Mouse (Mus musculus): ENCODE measurements around the gene Sh3kbp1. TPM values are rescaled to one million over a fixed set of nuclear protein-coding genes. Genes with fewer than 3 reads are reported as not detected.
A peak's percentile ranks its signal among the peaks of the same experiment; 100 is the strongest.

Sh3kbp1 gene
- polyA plus RNA-seq, 1 experiment from 2014 or later: 23.2 TPM

DNA sequence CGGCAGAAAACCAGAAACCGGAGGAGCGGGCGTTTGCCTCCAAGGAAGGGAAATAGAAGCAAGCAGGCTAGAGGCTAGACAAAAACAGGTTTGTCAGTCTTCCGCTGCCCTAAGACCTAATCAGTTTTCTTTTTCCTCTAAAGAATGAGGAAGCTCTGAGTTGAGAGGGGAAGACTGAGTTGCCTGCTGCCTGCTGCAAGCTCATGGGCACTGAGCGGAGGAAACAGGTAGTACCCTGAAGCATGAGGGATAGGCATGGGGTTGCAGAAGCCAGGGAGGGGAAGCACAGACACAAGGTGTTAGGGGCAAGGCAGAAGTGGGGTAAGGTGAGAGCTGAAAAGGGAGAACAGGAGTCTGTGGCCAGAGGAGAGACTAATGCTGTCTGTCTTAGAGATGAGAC lies 297.7 kb downstream of the Sh3kbp1 start:
- Histone ChIP-seq H3K9me3 (no peaks in the 10 kb centered on the region), H3K36me3 (replicated peaks) (no peaks in the 10 kb centered on the region), H3K4me1 (no peaks in the 10 kb centered on the region), H3K27ac (replicated peaks) (no peak overlapping the region), H3K4me3 (no peak overlapping the region), H3K27me3 (replicated peaks; ENCODE audit: low read depth, poor library complexity, severe bottlenecking) (peaks cover 95% of the 10 kb centered on the region)
- WGBS: 85% methylated on average over 6 of the region's 6 CpGs
- no peak for DNase-seq (ENCODE audit: low spot score)

DNA sequence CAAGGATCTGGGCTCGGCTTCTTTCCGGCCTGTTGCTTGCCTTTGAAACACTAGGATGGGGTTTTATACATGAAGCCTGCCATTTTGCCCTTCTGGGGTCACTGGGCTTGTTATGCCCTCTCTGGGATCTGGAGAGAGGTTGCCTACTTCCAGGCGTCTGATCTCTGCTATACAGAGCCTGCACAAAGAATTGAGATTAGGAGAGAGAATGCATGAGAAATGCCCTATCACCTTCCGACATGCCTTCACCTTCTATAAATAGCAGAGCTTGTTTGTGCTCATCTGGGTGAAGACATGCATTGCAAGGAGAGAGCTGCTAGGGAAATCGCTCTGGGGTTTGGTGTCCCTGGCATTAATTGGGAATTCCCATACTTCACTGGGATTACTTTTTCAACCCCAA lies 301.1 kb downstream of the Sh3kbp1 start:
- Histone ChIP-seq H3K4me1 (no peaks in the 10 kb centered on the region), H3K36me3 (replicated peaks) (no peaks in the 10 kb centered on the region), H3K27ac (replicated peaks) (no peak overlapping the region), H3K9me3 (no peaks in the 10 kb centered on the region), H3K27me3 (replicated peaks; ENCODE audit: low read depth, poor library complexity, severe bottlenecking) (peaks cover 97% of the 10 kb centered on the region), H3K4me3 (no peak overlapping the region)
- WGBS: 79% methylated on average over 5 of the region's 5 CpGs
- no peak for DNase-seq (ENCODE audit: low spot score)

GRCm38 (mm10) chrX:159928834-159929233 lies 301.8 kb downstream of the Sh3kbp1 start:
- 80% methylated on average over 3 of the region's 3 CpGs for WGBS
- H3K36me3 ChIP-seq (replicated peaks): no peaks in the 10 kb centered on the region
- no peak for DNase-seq (ENCODE audit: low spot score)
- no peak overlapping the region for H3K27ac ChIP-seq (replicated peaks)
- no peak overlapping the region for H3K4me3 ChIP-seq
- no peaks in the 10 kb centered on the region for H3K9me3 ChIP-seq
- H3K27me3 ChIP-seq (replicated peaks; ENCODE audit: low read depth, poor library complexity, severe bottlenecking): peaks cover 95% of the 10 kb centered on the region
- H3K4me1 ChIP-seq: no peaks in the 10 kb centered on the region

DNA sequence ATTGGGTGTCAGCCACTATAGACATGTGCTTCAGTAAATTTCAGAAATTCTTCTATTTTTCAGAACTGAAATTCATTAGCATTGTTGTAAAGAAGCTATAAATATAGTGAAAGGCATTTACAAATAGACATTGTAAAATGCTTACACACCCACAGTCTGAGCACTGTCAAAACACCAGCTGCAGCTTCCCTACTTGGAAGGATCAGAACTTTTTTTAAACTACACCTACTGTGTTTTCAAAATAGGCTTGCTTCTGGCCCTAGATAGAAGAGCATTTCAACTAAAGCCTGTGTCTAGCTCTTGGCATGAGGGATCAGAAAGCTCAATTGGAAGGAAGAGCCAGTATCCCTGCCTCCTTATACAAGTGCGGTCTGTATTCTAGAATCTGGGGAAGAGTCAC lies 305.0 kb downstream of the Sh3kbp1 start:
- 97% methylated on average over 1 of the region's 1 CpGs for WGBS
- no peaks in the 10 kb centered on the region for H3K9me3 ChIP-seq
- H3K4me3 ChIP-seq: no peak overlapping the region
- DNase-seq (ENCODE audit: low spot score): no peak
- no peaks in the 10 kb centered on the region for H3K4me1 ChIP-seq
- H3K27ac ChIP-seq (replicated peaks): no peak overlapping the region
- no peaks in the 10 kb centered on the region for H3K36me3 ChIP-seq (replicated peaks)
- H3K27me3 ChIP-seq (replicated peaks; ENCODE audit: low read depth, poor library complexity, severe bottlenecking): peaks cover 77% of the 10 kb centered on the region

- 79% methylated on average over 2 of the region's 2 CpGs for WGBS
- H3K4me3 ChIP-seq: no peak overlapping the region
- no peak for DNase-seq (ENCODE audit: low spot score)
- H3K36me3 ChIP-seq (replicated peaks): no peaks in the 10 kb centered on the region
- no peaks in the 10 kb centered on the region for H3K9me3 ChIP-seq
- H3K27me3 ChIP-seq (replicated peaks; ENCODE audit: low read depth, poor library complexity, severe bottlenecking): peaks cover 83% of the 10 kb centered on the region
- no peak overlapping the region for H3K27ac ChIP-seq (replicated peaks)
- H3K4me1 ChIP-seq: no peaks in the 10 kb centered on the region
These were observed 315.5 kb downstream of the Sh3kbp1 start for GRCm38 (mm10) chrX:159942569-159942968.

DNA sequence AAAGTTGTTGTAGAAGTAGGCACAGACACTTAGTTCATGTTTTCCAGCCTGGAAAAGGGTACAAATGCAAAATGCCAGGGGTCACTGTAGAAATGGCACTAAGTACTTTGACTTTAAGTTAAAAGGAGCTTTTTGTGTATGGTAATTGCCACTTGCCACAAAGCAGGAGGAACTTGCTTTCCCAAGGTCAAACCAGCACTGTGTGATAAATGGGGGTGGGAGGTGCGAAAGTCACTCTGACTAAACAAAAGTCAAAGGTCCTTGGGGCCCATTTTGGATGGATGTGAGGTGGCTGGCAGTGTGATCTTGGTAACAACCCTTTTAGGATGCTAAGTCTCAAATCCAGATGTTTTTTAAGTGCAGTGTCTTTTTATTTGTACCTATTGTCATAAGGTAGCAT lies 316.5 kb downstream of the Sh3kbp1 start:
- H3K9me3 ChIP-seq: no peaks in the 10 kb centered on the region
- no peak overlapping the region for H3K4me3 ChIP-seq
- no peak overlapping the region for H3K27ac ChIP-seq (replicated peaks)
- no peaks in the 10 kb centered on the region for H3K4me1 ChIP-seq
- peaks cover 83% of the 10 kb centered on the region for H3K27me3 ChIP-seq (replicated peaks; ENCODE audit: low read depth, poor library complexity, severe bottlenecking)
- DNase-seq (ENCODE audit: low spot score): no peak
- H3K36me3 ChIP-seq (replicated peaks): no peaks in the 10 kb centered on the region
- WGBS: 67% methylated on average over 1 of the region's 1 CpGs

DNA sequence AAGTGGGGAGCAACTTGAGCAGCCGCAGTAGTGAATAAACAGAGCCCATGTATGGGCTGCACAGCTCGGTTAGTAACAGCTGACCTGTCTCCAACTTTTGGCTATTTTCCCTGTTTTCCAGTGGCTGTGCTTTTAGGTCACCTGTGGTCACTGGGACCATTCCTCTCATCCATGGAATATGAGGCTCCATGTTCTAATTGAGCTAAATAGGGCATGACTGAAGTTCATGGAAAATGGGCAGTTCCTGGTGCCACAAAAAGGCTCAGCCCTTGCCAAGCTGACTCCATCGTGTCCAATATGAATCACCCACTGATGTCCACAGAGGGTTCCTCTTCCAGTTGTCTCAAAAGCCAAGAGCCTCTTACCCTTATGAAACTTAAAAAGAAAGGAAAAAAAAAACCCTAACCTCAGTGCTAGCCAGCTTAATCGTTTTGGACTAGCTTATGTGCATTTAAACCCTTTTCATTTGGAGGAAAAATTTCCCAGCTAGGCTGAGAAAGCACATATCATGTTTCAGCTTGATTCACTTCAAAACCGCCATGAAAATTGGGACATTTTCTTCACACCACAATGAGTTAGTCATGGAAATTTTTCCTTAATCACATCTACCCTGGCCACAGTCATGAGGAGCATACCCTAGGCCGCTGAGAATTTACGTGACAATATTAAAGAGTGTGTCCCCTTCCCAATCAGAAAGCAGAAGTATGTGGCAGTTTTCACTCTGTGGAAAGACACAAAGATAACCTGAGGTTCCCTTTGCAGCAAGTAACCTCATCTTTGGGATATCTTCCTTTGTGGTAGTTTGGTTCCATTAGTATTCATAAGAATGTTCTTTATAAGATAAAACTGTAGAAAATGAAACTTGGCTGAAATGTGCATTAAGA lies 326.7 kb downstream of the Sh3kbp1 start:
- 77% methylated on average over 7 of the region's 7 CpGs for WGBS
- H3K36me3 ChIP-seq (replicated peaks): no peaks in the 10 kb centered on the region
- DNase-seq (ENCODE audit: low spot score): no peak
- H3K4me1 ChIP-seq: no peaks in the 10 kb centered on the region
- no peak overlapping the region for H3K4me3 ChIP-seq
- no peak overlapping the region for H3K27ac ChIP-seq (replicated peaks)
- H3K27me3 ChIP-seq (replicated peaks; ENCODE audit: low read depth, poor library complexity, severe bottlenecking): peaks cover 100% of the 10 kb centered on the region
- H3K9me3 ChIP-seq: no peaks in the 10 kb centered on the region

GRCm38 (mm10) chrX:159954430-159954779 lies 327.3 kb downstream of the Sh3kbp1 start:
- no peak for DNase-seq (ENCODE audit: low spot score)
- 86% methylated on average over 4 of the region's 4 CpGs for WGBS
- H3K4me1 ChIP-seq: no peaks in the 10 kb centered on the region
- peaks cover 100% of the 10 kb centered on the region for H3K27me3 ChIP-seq (replicated peaks; ENCODE audit: low read depth, poor library complexity, severe bottlenecking)
- H3K27ac ChIP-seq (replicated peaks): no peak overlapping the region
- no peaks in the 10 kb centered on the region for H3K9me3 ChIP-seq
- H3K4me3 ChIP-seq: no peak overlapping the region
- H3K36me3 ChIP-seq (replicated peaks): no peaks in the 10 kb centered on the region

DNA sequence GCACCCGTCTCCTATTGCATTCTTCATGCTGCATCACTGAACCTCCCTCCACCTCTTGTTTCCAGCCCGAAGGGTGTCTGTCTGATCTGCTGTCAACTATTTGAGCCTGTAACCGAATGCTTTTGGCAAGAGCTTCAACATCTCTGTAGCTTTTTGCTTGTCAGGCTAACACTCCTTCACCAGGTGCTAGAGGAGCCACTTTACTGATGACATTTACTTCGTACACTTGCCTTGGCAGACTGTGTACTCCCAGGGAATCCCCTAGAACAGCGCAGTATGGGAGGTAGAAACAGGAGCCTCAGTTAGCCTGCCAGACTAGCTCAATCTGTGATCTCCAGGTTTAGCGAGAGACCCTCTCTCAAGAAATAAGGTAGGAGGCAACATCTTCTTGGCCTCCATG lies 328.4 kb downstream of the Sh3kbp1 start:
- Histone ChIP-seq H3K4me3 (no peak overlapping the region), H3K9me3 (no peaks in the 10 kb centered on the region), H3K27me3 (replicated peaks; ENCODE audit: low read depth, poor library complexity, severe bottlenecking) (peaks cover 100% of the 10 kb centered on the region), H3K36me3 (replicated peaks) (no peaks in the 10 kb centered on the region), H3K27ac (replicated peaks) (no peak overlapping the region), H3K4me1 (no peaks in the 10 kb centered on the region)
- DNase-seq (ENCODE audit: low spot score): no peak
- 85% methylated on average over 6 of the region's 6 CpGs for WGBS

- Histone ChIP-seq H3K9me3 (no peaks in the 10 kb centered on the region), H3K27ac (replicated peaks) (no peak overlapping the region), H3K27me3 (replicated peaks; ENCODE audit: low read depth, poor library complexity, severe bottlenecking) (peaks cover 86% of the 10 kb centered on the region), H3K4me1 (no peaks in the 10 kb centered on the region), H3K36me3 (replicated peaks) (no peaks in the 10 kb centered on the region), H3K4me3 (no peak overlapping the region)
- 83% methylated on average over 2 of the region's 2 CpGs for WGBS
- no peak for DNase-seq (ENCODE audit: low spot score)
These were observed 334.3 kb downstream of the Sh3kbp1 start for GRCm38 (mm10) chrX:159961385-159961784.

DNA sequence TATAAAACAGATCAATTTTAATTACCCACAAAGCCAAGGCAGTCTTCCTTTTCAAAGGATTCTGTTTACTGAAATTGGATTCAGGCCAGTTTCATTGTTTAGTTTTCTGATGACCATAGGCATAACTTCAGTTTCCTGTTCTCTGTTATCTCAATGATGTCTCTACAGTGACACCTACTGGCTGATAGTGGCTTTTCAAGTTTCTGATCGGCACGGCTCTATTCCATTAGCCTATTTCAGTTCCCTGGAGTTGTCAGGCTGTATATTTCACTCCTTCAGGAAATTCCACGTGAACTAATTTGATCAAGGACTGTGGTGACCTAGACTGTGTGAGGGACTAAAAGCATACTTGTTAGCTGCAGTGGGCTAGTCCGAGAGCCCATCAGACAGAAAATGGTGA lies 336.2 kb downstream of the Sh3kbp1 start:
- Histone ChIP-seq H3K27ac (replicated peaks) (no peak overlapping the region), H3K4me3 (no peak overlapping the region), H3K4me1 (no peaks in the 10 kb centered on the region), H3K27me3 (replicated peaks; ENCODE audit: low read depth, poor library complexity, severe bottlenecking) (peaks cover 85% of the 10 kb centered on the region), H3K9me3 (no peaks in the 10 kb centered on the region), H3K36me3 (replicated peaks) (no peaks in the 10 kb centered on the region)
- WGBS: 33% methylated on average over 4 of the region's 4 CpGs
- peak; percentile 9 for DNase-seq (ENCODE audit: low spot score)

DNA sequence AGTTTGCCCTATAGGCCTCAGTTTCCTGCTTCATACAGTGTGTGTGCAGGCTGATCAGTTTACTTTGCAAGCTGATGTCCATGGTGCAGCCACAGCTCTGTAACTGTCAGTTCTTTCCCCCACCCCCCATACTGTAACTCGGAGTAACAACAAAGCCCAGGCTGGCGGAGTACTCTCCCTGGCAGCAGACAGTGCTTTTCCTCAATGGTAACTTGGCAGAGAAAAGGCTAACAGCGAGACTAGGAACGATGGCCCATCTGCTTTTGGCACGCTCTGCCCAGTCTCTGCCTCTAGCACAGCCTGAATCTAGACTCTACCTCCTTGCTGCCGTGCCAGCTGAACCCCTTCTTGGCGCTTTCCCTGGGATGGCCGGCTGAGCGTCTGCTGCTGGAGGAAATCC lies 336.9 kb downstream of the Sh3kbp1 start:
- Histone ChIP-seq H3K4me1 (no peaks in the 10 kb centered on the region), H3K36me3 (replicated peaks) (no peaks in the 10 kb centered on the region), H3K27me3 (replicated peaks; ENCODE audit: low read depth, poor library complexity, severe bottlenecking) (peaks cover 84% of the 10 kb centered on the region), H3K27ac (replicated peaks) (no peak overlapping the region), H3K4me3 (no peak overlapping the region), H3K9me3 (no peaks in the 10 kb centered on the region)
- WGBS: 91% methylated on average over 9 of the region's 9 CpGs
- no peak for DNase-seq (ENCODE audit: low spot score)

DNA sequence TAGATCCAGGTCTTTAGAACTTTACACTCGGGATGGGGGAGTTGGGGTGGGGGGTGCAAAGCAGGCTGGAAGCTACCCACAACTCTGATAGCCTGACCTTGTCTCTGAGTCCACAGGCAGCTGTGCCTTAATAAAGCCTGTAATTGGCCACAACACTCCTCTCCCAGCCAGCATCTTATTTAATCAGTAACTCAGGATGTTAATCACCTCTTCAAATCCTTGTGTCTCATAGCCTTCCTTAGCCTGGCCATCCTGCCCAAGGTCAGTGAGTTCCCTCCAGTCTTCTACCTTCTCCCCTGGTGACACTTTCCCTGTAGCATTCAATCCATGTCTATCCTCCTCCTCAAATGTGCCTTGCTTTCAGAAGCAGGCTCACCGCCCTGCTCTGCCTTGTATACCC lies 342.0 kb downstream of the Sh3kbp1 start:
- Histone ChIP-seq H3K9me3 (no peaks in the 10 kb centered on the region), H3K36me3 (replicated peaks) (no peaks in the 10 kb centered on the region), H3K27ac (replicated peaks) (no peak overlapping the region), H3K4me3 (no peak overlapping the region), H3K4me1 (no peaks in the 10 kb centered on the region), H3K27me3 (replicated peaks; ENCODE audit: low read depth, poor library complexity, severe bottlenecking) (peaks cover 94% of the 10 kb centered on the region)
- WGBS: 88% methylated on average over 2 of the region's 2 CpGs
- DNase-seq (ENCODE audit: low spot score): no peak
